Mouse (Mus musculus): Measurements from ENCODE around the gene Gsto1. TPM values are rescaled to one million over a fixed set of nuclear protein-coding genes. Genes with fewer than 3 reads are reported as not detected.

Gene Gsto1
- total RNA-seq, 2 experiments from 2014 or later, result 106 to 117 TPM

DNA sequence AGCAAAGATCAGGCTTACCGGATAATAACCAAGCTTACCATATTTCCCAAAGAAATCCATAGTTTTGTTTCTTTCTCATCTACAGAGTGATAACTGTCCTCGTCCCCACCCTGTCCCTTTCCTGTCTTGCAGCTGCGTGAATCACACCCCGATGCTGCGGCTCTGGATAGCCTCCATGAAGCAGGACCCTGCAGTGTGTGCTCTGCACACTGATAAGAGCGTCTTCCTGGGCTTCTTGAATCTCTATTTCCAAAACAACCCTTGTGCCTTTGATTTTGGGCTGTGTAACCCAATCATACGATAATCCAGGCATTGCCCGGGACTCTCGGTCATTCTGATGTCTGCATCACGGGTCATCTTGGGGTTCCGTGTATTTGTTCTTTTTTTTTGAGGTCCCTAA is 31.1 kb downstream of the Gsto1 start:
- no peak for DNase-seq
- intact Hi-C loops (cut with DNase I), result loop anchor here (2.0 kb wide), 1 partner anchor 33 kb away; the partner anchor contains the start of genes Cfap43 and Itprip

DNA sequence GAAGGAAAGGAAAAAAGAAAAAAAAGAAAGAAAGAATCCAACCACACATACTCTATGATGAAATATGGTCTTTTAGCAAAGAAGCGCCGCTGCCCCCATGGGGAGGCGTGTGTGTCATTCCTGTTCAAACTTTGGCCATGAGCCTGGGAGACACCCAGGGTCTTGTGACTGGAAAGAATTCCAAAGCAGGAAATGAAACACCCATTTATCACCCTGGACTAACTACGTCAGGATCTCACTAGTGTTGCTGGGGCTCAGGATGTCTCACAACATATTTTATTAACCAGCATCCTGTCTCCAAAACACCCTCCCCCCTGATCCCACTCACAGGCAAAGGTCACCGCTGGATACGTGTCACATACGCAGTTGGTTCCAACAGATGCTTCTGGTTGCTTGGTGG is 31.8 kb downstream of the Gsto1 start:
- intact Hi-C loops (cut with DNase I), result loop anchor here (2.0 kb wide), 1 partner anchor 32 kb away; the partner anchor contains the start of genes Cfap43 and Itprip
- DNase-seq, result peak; percentile 67 to 68

DNA sequence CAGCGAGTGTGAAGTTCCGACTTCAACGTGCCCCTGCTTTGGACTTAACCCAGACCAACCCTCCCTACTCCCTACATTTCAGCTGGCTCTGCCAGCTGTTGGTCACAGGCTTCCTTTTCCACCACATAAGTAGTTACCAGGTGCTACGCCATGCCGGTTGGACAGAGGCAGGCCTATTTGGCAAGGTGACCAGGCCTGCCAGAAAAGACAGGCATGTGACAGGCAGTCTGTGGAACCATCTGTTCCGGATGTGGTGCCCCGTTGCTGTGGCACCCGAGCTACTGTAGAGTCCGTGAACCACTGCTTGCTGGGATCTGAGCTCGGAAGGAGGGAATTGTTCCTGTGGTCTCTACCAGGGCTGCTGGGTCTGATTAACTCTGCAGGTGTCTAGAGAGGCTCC is 32.6 kb downstream of the Gsto1 start:
- peak; percentile 48 to 62 for DNase-seq
- intact Hi-C loops (cut with DNase I), result loop anchor here (2.0 kb wide), 1 partner anchor 31 kb away; the partner anchor contains the start of genes Cfap43 and Itprip

DNA sequence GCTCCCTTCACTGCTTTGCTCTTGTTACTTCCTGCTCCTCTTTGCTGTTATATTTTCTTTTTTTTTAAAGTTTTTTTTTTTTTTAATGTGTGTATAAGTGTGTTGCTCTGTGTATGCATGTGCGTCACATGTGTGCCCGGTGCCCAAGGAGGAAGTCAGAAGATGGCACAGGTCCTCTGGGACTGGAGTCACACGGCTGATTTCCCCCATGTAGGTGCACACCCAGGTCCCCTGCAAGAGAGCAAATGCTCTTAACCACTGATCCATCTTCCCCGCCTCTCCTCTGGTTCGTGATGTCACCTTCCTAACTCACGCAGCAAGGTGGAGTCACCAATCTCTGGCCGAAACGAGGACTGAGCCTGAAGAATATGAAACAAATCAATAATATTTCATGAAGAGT is 33.3 kb downstream of the Gsto1 start:
- intact Hi-C loops (cut with DNase I), result no loop called here
- DNase-seq, result no peak

DNA sequence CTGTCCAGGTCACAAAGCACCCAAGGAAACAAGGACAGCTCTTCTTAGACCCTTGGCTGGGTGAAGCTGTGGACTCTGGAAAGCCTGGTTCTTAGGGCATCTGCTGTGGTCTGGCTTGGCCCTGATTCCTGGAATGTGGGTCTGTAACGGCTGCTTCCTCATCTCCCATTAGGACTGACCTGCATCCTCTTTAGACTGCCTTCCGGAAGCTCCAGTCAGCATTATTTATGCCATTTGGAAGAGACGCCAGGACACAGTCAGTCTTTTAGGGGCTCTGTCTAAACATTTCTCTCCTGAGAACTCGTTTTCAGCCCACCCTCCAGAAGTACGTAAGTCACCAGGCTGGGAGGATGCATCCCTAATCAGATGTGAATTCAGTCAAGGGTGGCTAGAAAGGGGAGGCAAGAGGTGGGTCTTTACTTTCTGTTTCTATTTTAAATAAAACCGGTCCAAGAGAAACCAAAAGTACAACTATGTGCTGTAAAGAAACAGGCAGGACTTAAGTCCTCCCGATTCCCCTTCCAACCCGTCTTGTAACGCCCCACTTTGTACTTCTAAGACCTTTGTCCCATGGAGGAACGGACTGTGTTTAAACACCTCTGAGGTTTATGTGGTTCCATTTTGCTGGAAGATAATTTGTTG is 35.8 kb downstream of the Gsto1 start:
- intact Hi-C loops (cut with DNase I), result no loop called here
- no peak for DNase-seq

DNA sequence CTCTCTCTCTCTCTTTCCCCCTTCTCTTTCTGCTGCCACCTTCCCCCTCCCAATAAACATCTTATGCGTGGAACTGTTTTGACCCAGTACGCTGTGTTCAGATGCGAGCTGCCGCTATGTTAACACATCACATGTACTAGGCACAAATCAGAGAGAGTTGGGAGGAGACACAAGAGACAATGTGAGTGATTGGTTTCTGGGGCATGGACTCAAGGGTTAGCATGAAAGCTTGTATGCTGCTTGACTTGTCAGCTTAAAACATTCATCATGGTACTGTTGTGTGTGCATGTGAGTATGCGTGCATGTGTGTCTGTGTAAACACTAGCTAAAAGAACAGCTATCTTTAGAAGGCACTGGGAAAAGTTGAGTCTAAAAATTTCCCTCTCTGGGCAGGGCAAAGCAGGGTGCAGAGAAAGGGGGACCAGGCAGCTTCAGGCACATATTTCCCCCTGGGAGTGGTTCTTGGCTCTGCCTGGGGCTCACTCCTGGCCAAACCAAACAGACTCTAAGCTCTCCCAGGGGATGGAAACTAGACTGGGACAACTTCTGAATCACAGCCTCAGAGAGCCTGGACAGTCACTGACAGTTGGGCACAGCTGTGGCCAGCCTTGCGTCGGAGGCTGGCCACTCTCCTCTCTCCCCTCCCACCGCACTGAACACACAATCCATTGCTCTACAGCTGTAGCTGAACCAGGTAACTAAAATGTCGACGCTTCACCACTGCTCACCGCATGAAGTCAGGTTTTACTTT is 37.0 kb downstream of the Gsto1 start:
- intact Hi-C loops (cut with DNase I), result no loop called here
- peak; percentile 66 to 73 for DNase-seq

DNA sequence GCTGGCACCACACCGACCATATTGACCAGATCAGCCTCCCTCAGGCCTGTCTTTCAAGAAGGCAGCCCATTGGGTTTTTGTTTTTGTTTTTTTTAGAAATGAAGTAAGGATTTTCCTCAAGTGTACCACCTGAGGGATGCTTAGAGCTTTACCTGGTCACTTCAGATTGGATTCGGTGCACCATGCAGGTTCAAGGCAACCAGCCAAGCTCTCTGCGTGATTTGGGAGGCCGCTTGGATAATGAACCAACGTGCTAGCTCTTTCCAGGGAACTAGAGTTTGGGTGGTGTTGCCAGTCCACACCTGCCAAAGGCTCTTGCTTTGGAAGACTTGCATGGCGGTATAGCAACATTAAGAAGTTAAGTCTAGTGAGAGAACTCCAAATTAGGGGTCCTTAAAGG is 38.3 kb downstream of the Gsto1 start:
- intact Hi-C loops (cut with DNase I), result no loop called here
- DNase-seq, result no peak

DNA sequence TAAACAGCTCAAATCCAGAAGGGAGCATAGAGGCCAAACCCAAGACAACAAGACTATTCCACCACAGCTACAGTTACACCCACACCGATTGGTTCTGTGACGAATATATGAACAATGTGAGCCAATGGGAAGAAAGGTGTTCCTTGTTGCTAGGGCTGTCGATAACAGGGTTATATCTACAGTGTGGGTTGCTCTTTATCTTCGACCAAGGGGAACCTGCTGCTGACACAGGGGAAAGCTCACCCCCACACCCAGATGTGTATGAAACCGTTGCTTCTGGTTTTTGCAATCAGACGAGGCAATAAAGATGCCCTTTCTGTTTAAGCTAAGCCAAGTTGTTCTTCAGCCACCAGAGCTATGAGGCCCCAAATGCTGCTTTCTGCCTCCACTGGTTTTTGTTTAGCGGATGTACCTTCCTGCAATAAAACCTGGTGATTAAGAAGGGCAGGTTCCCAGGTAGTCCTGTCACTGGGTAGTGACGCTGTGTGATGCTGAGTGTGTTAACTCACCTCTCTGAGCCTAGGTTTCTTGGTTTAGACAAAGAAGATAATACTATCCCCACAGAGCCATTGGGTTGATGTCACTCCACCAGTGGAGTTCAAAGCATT is 43.8 kb downstream of the Gsto1 start:
- intact Hi-C loops (cut with DNase I), result no loop called here
- DNase-seq, result no peak

DNA sequence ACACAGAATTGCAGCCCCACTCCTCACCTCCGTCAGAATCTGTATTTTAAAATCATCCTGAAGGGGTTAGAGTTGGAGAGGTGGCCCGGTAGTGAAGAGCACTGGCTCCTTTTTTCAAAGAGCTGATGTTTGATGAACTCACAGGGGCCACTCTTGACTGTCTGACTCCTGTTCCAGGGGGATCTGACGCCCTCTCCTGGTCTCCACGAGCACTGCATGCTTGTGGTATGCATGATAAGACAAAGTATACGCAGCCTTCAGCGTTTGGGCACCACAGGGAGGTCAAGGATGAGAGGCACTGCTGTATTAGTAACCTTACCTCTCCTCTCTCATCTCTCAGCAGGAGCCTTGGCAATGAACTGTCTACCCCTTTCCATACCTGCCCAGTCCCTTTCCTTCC is 45.2 kb downstream of the Gsto1 start:
- no peak for DNase-seq
- intact Hi-C loops (cut with DNase I), result no loop called here

DNA sequence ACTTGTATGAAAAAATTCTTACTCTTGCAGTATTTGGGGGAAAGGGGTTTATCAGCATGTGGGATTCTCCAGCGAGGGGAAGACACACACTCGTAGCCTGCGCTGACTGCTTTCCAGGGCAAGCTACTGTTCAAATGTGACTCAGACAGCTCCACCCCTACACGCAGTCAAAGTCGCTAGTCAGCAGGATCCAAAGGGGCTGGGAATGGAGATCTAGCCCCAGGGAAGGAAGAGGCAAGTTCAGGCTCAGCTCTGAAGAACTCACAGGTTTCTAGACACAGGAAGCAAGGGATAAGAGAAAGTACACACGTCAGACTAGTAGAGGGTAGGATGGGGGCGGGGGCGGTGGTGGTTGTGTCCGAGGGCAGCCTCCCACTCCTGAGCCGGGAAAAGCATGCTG is 45.8 kb downstream of the Gsto1 start:
- intact Hi-C loops (cut with DNase I), result no loop called here
- no peak for DNase-seq

DNA sequence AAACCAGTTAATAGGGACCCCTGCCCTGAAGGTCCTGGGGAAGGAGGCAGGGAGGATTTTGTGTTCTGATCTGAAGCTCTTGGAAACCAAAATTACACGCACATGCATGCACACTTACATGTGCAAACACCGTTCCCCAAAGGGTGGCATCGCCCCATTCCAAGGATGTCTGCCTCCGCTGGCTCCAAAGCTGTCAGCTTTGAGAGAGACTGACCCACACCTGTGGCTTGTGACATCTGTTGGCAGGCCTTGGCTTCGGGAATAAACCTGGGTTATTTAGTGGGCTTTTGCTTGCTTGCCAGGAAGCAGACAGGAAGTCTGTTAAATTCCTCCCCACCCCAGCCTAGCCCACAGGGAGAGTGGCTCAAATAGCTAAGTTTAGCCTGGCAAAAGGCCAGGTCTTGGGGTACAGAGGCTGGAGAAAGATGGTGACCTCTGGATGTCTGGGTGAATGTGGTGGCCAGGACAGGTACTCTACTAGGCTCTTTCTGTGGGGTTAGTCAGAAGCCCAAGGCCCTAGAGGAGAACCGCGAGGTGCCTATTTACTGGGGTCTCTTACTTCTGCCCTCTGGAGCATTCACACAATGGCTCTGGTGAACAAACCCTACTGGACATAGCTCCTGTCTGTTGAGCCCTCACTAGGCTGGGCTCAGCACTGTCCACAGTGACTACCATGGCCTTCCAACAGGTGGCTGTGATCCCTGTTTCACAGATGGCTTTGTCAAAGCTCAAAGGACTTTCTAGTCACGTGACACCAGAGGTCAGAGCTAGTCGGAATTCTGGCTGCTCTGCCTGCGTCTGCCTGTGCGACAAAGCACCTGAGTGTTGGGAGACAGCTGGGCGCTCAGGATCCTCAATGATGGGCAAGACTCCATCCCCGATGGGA is 47.8 kb downstream of the Gsto1 start:
- peak; percentile 65 to 66 for DNase-seq
- intact Hi-C loops (cut with DNase I), result loop anchor here (2.0 kb wide), 1 partner anchor 16 kb away; the partner anchor contains the start of genes Cfap43 and Itprip

DNA sequence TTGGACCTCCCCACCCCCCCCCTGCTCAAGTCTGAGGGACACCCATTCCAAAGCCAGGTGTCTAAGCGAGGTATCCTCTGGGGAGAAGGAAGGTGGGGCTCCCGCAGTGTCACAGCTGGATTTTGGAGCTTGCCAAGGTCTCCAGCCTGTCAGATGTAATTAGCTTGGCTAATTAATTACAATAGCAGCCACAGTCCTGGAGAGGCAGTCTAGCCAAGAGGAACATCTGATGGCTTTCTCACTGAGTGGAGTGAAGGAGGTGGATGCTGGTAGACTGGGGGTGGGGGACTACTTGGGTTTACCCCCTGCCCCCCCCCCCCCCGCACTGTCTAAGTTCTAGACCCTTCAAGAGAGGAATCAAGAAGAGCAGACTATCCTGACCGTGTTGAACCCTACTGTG is 48.9 kb downstream of the Gsto1 start:
- no peak for DNase-seq
- intact Hi-C loops (cut with DNase I), result loop anchor here (2.0 kb wide), 1 partner anchor 15 kb away; the partner anchor contains the start of genes Cfap43 and Itprip

DNA sequence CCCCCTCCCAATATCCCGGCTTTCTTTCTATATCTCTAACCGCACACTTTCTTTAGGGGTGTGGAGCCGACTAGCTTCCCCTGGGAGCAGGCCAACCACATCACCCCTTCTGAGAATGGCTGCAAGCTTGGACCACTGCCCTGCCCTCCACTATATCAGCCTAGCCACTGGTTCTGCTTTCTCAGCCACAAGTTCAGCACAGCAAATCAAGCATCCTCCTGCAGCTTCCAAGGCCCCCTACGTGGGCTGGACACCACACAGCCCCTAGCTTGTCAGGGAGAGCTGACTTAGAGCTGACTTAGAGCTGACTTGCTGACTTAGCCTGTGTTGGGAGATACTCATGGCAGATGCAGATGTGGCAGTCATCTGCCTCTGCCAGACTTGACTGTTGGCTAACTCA is 50.3 kb downstream of the Gsto1 start:
- intact Hi-C loops (cut with DNase I), result no loop called here

DNA sequence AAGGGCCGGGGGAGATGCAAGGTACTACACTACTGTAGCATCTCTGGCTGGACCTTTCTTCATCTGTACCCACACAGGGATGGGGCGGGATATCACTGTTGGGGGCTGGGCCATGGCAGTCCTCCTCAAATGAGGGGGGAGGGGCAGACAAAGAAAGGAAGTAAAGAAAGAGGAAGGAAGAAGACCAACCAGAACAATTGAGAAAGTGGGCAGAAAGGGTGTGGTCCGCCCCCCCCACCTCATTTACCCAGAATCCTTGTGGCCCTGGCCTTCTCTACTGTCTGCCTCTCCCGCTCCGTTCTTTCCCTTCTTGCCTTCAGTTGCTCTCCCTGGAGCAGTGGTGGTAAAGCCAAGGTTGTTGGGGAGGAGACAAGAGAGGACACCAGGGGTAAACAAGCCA is 50.8 kb downstream of the Gsto1 start:
- intact Hi-C loops (cut with DNase I), result no loop called here
- no peak for DNase-seq

More for the DNA sequence above, 50.3 kb downstream of the Gsto1 start:
- no peak for DNase-seq

DNA sequence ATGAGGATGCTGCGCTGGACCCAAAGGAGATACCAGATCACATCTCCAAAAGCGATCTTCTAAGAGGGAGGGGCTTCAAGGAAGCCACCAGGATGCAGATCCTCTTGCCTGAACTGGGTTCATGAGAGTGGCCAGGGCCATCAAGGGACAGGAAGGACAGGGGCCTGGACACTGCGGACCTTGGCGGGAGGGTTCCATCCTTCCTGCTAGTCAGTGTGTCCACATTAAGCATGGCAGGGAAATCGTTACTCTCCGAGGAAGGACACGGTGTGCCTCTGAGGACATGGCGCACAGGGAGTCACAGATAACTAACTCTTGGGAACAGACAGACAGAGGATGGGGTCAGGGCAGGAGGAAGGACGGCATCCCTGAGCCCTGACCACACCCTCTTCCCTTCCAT is 52.8 kb downstream of the Gsto1 start:
- DNase-seq, result no peak
- intact Hi-C loops (cut with DNase I), result no loop called here

DNA sequence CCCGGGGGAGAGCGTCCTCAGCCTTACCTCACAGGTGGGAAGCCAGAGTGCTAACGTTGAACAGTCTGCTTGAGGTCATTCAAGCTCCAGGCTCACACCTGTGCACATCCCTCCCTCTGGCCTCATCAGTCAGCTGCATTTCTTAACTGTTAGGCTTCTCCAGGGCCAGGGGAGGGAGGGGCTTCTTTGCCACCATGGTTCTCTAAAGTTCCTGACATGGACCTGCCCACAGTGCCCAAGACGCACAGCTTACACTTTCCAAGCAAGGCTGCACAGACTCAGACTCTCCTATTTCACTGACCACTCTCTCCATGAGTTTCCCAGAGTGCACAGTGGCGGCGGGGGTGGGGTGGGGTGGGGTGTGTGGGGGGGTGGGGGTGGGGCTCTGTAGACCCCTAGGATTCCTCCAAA is 54.2 kb downstream of the Gsto1 start:
- DNase-seq, result no peak
- intact Hi-C loops (cut with DNase I), result no loop called here

DNA sequence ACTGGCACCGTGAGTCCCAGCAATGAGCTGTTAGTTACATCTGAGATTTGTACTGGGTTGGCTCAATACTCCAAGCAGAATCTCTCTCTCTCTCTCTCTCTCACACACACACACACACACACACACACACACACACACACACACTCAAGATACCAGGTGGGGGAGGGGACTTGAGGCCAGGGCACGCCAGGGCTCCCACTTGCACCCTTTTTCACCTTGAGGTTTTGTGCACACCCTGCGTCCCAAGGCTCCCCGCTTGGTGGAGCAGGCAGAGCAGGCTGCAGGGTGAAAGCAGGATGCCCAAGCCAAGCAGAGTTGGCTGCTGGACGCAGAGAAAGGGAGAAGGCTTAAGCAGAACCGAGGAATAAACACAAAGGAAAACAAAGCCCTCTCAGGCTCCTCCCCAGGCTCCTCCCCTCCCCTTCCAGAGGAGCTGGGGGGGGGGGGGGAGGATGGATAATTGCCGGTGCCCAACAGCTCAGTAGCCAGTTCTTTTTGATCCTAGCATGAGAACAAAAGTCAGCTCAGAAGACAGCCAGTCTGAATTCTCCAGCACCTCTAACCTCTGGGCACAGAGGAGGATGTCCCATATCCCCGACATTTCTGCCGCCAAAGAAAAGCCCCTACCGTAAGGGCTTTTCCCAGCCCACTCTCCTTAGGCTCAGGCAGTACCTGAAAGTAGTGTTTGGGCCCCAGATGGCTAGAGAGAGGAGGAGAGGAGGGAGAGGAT is 54.8 kb downstream of the Gsto1 start:
- DNase-seq, result peak; percentile 44 to 48
- intact Hi-C loops (cut with DNase I), result no loop called here

DNA sequence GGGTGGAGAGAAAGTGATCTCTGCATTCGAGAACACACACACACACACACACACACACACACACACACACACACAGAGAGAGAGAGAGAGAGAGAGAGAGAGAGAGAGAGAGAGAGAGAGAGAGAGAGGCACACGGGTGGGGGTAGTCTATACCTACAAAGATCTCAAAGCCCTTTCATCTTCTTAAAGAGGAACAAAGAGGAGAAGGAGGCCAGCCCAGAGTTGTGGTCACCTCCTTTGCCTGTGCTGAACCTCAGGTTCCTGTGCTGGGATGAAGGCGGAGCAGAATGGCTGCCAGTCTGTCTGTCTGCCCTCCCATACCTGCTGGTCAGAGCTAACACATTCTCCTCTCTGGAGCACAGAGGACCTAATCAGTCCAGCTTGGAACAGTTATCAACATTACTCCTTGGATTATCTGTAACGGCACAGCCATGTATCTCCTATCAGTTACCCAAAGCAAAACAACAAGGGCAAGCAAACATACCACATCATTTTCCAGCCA is 55.4 kb downstream of the Gsto1 start:
- intact Hi-C loops (cut with DNase I), result no loop called here

DNA sequence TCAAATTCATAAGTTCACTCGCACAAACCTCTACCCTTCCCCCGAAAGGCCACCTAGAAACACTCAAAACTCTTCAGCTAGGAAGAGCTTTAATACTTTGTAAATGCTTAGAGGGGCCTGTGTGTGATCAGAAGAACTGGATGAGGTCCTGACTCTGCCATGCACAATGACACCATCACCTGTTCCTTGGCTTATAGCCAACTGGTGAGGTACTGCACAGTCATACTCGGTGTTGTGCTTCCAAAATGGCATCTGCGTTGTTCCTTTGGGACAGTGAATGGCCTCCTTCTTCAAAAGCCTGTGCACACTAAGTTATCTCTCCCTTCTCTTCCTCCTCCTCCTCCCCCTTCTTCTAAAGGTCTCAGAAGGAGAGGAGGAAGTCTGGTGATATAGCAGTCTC is 56.0 kb downstream of the Gsto1 start:
- no peak for DNase-seq
- intact Hi-C loops (cut with DNase I), result no loop called here

More for the DNA sequence above, 55.4 kb downstream of the Gsto1 start:
- DNase-seq, result no peak

DNA sequence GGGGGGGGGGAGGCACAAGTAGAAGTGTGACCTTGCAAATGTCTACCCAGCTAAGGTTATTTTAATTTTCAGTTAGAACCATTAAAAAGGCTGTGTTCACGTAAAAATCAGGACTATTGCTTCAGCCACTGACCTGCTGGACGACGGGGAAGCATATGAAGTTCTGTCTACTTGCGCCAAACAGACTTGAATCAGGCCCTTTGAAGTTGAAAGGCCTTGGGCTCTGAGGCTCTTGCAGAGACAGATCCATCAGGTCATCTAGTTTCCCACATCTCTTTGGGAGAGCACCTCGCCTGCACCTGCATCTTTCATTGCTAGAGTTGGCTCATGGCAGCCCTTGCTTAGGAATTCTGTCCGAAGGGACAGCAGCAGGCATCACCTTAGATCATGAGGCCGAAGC is 58.6 kb downstream of the Gsto1 start:
- intact Hi-C loops (cut with DNase I), result no loop called here
- no peak for DNase-seq
